Mouse (Mus musculus): ENCODE measurements around the gene Cux1.

DNA sequence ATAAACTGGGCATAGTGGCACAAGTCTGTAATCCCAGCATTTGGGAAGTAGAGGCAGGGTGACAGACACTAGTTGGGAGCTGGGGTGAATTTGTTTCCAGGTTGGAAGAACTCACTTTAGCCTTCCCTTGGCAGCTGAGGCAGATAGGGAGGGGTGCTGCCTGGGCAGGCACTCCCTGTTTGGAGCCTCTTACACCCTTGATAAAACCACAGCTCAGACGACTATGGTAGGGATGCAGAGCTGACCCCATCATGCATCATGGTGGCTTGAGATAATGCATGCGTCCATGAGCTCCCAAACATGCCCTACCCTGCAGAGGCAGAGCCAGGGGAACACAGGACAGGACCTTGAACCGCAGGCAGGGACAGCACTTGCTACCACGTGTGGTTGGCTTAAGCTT, 232.5 kb downstream of the Cux1 start:
- TF ChIP-seq EP300 (IDR thresholded peaks at IDR 0.05; ENCODE audit: insufficient read depth, low read depth, low read length) (no peak), CTCF (IDR thresholded peaks at IDR 0.05) (no peak)
